Mouse (Mus musculus) heart, postnatal 0 days (tissue): Measurements from ENCODE around the gene Cabcoco1. TPM values are rescaled to one million over a fixed set of nuclear protein-coding genes. Genes with fewer than 3 reads are reported as not detected.

Experiments used
- ATAC-seq: fragments of 200-750 bp; cut with Nextera tagmentation; 2 replicates; pipeline ENCODE4 v1.8.0; 2017; ENCODE audit warnings: low read depth, moderate number of reproducible peaks, moderate library complexity; ENCODE audit not compliant: insufficient read depth
- DNase-seq: peaks from one replicate; pipeline ENCODE4 v3.0.0-alpha.2; 2016; ENCODE audit warnings: low spot score
- H3K27ac ChIP-seq: fragments of 300-500 bp; sonication (generic); 2 replicates; pipeline ENCODE4 v1.5.1; 2014; ENCODE audit warnings: low read depth, mild to moderate bottlenecking
- H3K27me3 ChIP-seq: fragments of 300-500 bp; sonication (generic); 2 replicates; pipeline ENCODE4 v1.6.1; 2014; ENCODE audit warnings: low read length, mixed read lengths; ENCODE audit not compliant: control insufficient read depth, insufficient read depth
- H3K36me3 ChIP-seq: fragments of 300-500 bp; sonication (generic); replicated peaks from 2 replicates; pipeline ENCODE4 v1.6.1; 2014; ENCODE audit warnings: low read length, mixed read lengths; ENCODE audit not compliant: control insufficient read depth, insufficient read depth
- H3K4me1 ChIP-seq: fragments of 300-500 bp; sonication (generic); 2 replicates; pipeline ENCODE4 v1.6.1; 2014; ENCODE audit warnings: antibody characterized with exemption; ENCODE audit not compliant: control insufficient read depth, insufficient read depth
- H3K4me2 ChIP-seq: fragments of 300-500 bp; sonication (generic); 2 replicates; pipeline ENCODE4 v1.6.1; 2014; ENCODE audit warnings: low read depth, mild to moderate bottlenecking, low read length, moderate library complexity
- H3K4me3 ChIP-seq: fragments of 300-500 bp; sonication (generic); 2 replicates; pipeline ENCODE4 v1.5.1; 2014; ENCODE audit warnings: low read depth, low read length
- H3K9ac ChIP-seq: fragments of 300-500 bp; sonication (generic); replicated peaks from 2 replicates; pipeline ENCODE4 v1.6.1; 2014; ENCODE audit warnings: low read depth, low read length, mixed read lengths
- H3K9me3 ChIP-seq: fragments of 300-500 bp; sonication (generic); replicated peaks from 2 replicates; pipeline ENCODE4 v1.6.1; 2016; ENCODE audit warnings: low read length; ENCODE audit not compliant: control insufficient read depth
- CTCF ChIP-seq: IDR thresholded peaks from 2 replicates; pipeline ENCODE4 v1.5.1; 2016; ENCODE audit warnings: antibody characterized with exemption, control low read depth, low read depth
- EP300 ChIP-seq: IDR thresholded peaks from 2 replicates; pipeline ENCODE4 v1.6.1; 2016; ENCODE audit warnings: antibody characterized with exemption, low read depth
- WGBS: fragments of 180-500 bp; shearing (Covaris S2); extraction: QIAGEN DNeasy Blood & Tissue Kit; methylation state at CpG from one replicate; pipeline ENCODE4 v1.1.7; 2014; 5-methylcytosine and 5-hydroxymethylcytosine counted together
- polyA plus RNA-seq: library from polyadenylated mRNA; unstranded; fragments of >200 nt; fragmentation: Nextera tagmentation; extraction: Ambion mirVana; gene quantifications from 2 replicates; pipeline ENCODE4 v1.2.1, GENCODE M21; 2015
- total RNA-seq: library from RNA; depleted of rRNA; stranded (reverse); fragments of >200 nt; gene quantifications from 2 replicates; pipeline ENCODE4 v1.2.3, GENCODE M21; 2014; ENCODE audit warnings: low replicate concordance

The Cabcoco1 gene
- total and polyA plus RNA-seq, 2 experiments from 2014 or later: 46.7 to 57.9 TPM

GRCm38 (mm10) chr10:68472799-68473198 lies 68.9 kb downstream of the Cabcoco1 start:
- Histone ChIP-seq H3K9ac (no peak overlapping the region), H3K36me3 (no peaks in the 10 kb centered on the region), H3K9me3 (no peaks in the 10 kb centered on the region), H3K4me3 (no peak overlapping the region), H3K27me3 (no peaks in the 10 kb centered on the region), H3K4me2 (no peak overlapping the region), H3K27ac (no peak overlapping the region), H3K4me1 (no peaks in the 10 kb centered on the region)
- no peak for DNase-seq
- 59% methylated on average over 8 of the region's 8 CpGs for WGBS
- no peak for TF ChIP-seq CTCF
- no peak for TF ChIP-seq EP300
- ATAC-seq: no peak

- no peaks in the 10 kb centered on the region for H3K4me1 ChIP-seq
- ATAC-seq (no peak), DNase-seq (no peak)
- H3K36me3 ChIP-seq: no peaks in the 10 kb centered on the region
- no peak overlapping the region for H3K27ac ChIP-seq
- no peak overlapping the region for H3K4me2 ChIP-seq
- H3K4me3 ChIP-seq: no peak overlapping the region
- WGBS: 68% methylated on average over 4 of the region's 4 CpGs
- H3K9ac ChIP-seq: no peak overlapping the region
- TF ChIP-seq CTCF (no peak), EP300 (no peak)
- H3K9me3 ChIP-seq: no peaks in the 10 kb centered on the region
- no peaks in the 10 kb centered on the region for H3K27me3 ChIP-seq
These were observed 75.9 kb downstream of the Cabcoco1 start for GRCm38 (mm10) chr10:68465737-68466327.

GRCm38 (mm10) chr10:68464943-68465342 lies 76.8 kb downstream of the Cabcoco1 start:
- peak; percentile 76 for TF ChIP-seq CTCF
- no peak for TF ChIP-seq EP300
- DNase-seq (peak; percentile 61), ATAC-seq (no peak)
- no peaks in the 10 kb centered on the region for H3K27me3 ChIP-seq
- H3K9me3 ChIP-seq: no peaks in the 10 kb centered on the region
- no peak overlapping the region for H3K9ac ChIP-seq
- H3K36me3 ChIP-seq: no peaks in the 10 kb centered on the region
- no peak overlapping the region for H3K27ac ChIP-seq
- no peaks in the 10 kb centered on the region for H3K4me1 ChIP-seq
- H3K4me3 ChIP-seq: no peak overlapping the region
- WGBS: 23% methylated on average over 7 of the region's 7 CpGs
- no peak overlapping the region for H3K4me2 ChIP-seq

- no peaks in the 10 kb centered on the region for H3K4me1 ChIP-seq
- TF ChIP-seq CTCF (no peak), EP300 (no peak)
- H3K4me2 ChIP-seq: no peak overlapping the region
- H3K9me3 ChIP-seq: no peaks in the 10 kb centered on the region
- H3K27ac ChIP-seq: no peak overlapping the region
- DNase-seq: no peak
- 60% methylated on average over 11 of the region's 11 CpGs for WGBS
- ATAC-seq: no peak
- no peaks in the 10 kb centered on the region for H3K36me3 ChIP-seq
- no peaks in the 10 kb centered on the region for H3K27me3 ChIP-seq
- no peak overlapping the region for H3K4me3 ChIP-seq
- no peak overlapping the region for H3K9ac ChIP-seq
These were observed 81.9 kb downstream of the Cabcoco1 start for GRCm38 (mm10) chr10:68459784-68460183.

- WGBS: 91% methylated on average over 7 of the region's 7 CpGs
- DNase-seq (no peak), ATAC-seq (no peak)
- Histone ChIP-seq H3K4me2 (no peak overlapping the region), H3K4me3 (no peak overlapping the region), H3K27ac (no peak overlapping the region), H3K9me3 (no peaks in the 10 kb centered on the region; the same call in 1 of the 2 replicates), H3K4me1 (no peaks in the 10 kb centered on the region), H3K9ac (no peak overlapping the region), H3K27me3 (no peaks in the 10 kb centered on the region), H3K36me3 (no peaks in the 10 kb centered on the region)
- no peak for TF ChIP-seq EP300
- no peak for TF ChIP-seq CTCF
These were observed 84.7 kb downstream of the Cabcoco1 start for GRCm38 (mm10) chr10:68457019-68457418.

- Histone ChIP-seq H3K9ac (no peak overlapping the region), H3K36me3 (no peaks in the 10 kb centered on the region), H3K4me2 (no peak overlapping the region), H3K4me1 (no peaks in the 10 kb centered on the region), H3K4me3 (no peak overlapping the region), H3K9me3 (no peaks in the 10 kb centered on the region; the same call in 1 of the 2 replicates), H3K27ac (no peak overlapping the region), H3K27me3 (no peaks in the 10 kb centered on the region)
- no peak for TF ChIP-seq CTCF
- ATAC-seq (no peak), DNase-seq (no peak)
These were observed 87.2 kb downstream of the Cabcoco1 start for GRCm38 (mm10) chr10:68454541-68454940.
